Mouse (Mus musculus) CD4-positive helper T cell, adult 2 months (primary cell): ENCODE results near the gene Hk1.
A peak's percentile ranks its signal among the peaks of the same experiment; 100 is the strongest.

Experiments
- DNase-seq: peaks from one replicate; pipeline ENCODE4 v3.0.0-alpha.2; 2012; ENCODE audit warnings: low read depth, missing footprints, low spot score

The Hk1 gene

DNA sequence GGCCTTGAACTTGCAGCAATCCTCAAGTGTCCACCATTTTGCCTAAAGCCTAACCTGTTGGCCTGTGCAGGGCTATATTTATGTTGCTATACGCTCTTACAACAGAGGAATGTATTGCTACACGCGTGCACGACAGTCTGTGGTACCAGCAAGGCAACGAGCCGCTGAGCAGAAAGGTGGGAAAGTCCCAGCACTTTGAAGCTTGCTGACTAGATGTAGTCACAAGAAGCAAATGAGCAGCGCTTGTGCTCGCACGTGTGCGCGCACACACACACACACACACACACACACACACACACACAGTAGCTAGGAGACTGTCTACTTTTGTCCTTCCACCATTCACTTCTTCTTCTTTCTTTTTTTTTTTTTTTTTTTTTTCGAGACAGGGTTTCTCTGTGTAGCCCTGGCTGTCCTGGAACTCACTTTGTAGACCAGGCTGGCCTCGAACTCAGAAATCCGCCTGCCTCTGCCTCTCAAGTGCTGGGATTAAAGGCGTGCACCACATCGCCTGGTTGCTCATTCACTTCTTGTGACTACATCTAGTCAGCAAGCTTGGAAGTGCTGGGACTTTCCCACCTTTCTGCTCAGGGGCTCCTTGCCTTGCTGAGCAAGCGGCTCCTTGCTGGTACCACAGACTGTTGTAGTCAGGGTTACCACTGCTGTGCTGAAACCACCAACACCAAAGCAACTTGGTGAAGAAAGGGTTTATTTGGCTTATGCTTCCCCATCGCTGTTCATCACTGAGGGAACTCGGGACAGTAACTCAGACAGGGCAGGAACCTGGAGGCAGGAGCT is 102.0 kb downstream of the Hk1 start:
- DNase-seq: peak; percentile 64

GRCm38 (mm10) chr10:62275235-62275634 is 104.5 kb downstream of the Hk1 start:
- DNase-seq: peak; percentile 73

GRCm38 (mm10) chr10:62269278-62269677 is 110.4 kb downstream of the Hk1 start:
- DNase-seq: no peak

DNA sequence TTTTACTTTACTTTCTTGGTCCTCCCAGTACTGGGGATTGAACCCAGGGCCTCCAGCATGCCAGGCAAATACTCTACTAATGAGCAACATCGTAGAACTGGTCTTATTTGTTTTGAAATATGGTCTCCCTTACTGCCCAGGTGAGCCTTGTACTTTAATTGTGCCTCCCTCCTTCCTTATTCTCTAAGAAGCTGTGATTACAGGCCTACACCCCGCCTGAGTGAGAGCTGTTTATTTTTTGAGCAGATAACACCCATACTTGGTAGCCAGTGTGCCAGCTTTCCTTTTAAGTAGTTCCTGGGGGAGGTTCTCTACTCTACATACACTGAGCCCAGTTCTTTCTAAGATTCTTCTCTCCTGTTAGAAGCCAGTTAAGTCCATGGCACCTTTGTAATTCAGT is 115.4 kb downstream of the Hk1 start:
- no peak for DNase-seq

DNA sequence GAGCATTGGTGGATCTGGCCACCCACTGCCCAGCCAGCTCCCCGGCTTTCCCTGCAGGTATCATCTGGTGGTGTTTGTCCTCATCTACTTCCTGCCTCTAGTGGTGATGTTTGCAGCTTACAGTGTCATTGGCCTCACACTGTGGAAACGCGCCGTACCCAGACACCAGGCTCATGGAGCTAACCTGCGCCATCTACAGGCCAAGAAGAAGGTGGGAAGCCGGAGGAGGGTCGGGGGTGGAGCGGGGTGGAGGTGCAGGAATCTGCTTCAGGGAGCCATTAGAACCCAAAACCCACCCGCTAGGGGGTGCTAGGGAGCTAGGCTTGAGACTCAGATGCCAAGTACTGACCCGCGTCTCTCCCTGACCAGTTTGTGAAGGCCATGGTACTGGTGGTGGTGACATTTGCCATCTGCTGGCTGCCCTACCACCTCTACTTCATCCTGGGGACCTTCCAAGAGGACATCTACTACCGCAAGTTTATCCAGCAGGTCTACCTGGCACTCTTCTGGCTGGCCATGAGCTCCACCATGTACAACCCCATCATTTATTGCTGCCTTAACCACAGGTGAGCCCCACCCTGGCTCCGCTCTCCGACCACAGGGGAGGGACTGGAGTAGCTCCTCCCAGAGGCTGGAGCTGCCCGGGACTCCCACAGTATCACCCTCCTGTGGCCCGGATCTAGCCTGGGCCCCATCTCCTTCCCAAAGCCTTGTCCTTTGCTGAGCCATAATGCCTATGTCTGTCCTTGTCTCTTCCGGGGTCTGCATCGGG is 118.4 kb downstream of the Hk1 start:
- DNase-seq: peak; percentile 80

DNA sequence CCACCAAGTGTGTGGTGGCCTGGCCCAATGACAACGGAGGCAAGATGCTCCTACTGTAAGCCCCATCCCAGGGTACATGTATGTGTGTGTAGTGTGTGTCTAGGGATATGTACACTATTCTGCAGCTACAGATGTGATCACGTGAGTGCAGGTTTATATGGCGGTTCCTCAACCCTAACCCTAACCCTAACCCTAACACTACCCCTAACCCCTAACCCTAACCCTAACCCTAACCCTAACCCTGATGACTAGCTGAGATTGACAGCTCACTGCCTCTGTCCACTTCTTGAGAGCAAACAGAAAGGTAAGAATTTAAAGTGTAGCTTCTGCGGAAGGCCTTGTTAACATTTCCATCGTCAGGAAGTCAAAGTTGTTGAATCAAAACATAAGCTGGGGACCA is 121.4 kb downstream of the Hk1 start:
- DNase-seq: no peak

DNA sequence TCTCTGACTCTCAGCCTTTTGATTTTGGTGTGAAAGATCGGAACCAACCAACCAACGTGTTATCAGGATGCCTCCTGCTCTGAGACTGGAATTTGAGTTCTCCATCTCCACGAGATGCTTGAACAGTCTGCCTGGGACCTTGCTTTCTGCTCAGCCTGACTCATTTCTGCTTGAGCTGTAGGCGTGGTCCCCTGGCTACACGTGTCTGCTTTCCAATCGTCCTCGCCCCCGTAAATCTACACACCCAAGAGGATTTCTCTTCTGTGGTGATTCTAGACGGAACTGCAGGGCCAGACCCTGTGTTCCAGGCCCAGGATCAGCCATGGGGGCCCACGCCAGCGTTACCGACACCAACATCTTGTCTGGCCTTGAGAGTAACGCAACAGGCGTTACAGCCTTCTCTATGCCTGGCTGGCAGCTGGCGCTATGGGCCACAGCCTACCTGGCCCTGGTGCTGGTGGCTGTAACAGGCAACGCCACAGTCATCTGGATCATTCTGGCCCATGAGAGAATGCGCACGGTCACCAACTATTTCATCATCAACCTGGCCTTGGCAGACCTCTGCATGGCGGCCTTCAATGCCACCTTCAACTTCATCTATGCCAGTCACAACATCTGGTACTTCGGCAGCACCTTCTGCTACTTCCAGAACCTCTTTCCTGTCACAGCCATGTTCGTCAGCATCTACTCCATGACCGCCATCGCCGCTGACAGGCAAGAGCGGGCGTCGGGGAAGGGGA is 127.0 kb downstream of the Hk1 start:
- no peak for DNase-seq

GRCm38 (mm10) chr10:62252000-62252488 is 127.7 kb downstream of the Hk1 start, which contains the start of gene Tacr2:
Tacr2 (plus strand) TSS chr10:62252438.
- no peak for DNase-seq

DNA sequence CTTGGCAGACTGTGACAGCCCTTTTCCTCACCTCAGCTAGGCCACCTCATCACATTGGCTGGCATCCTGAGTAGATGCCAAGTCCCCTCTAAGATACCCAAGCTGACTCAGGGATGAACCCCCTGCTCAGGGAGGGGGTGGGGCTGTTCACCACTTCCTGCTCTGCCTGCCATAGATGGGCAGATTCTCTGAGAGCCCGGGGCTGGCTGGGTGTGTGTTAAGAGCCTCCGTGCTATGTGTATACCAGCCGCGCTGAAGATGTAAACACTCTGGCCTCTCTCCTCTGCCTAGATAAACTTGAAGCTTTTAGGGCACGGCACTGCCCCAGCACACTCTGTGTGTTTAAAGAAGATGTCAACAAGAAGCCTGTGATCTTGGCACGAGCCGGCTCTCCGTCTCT is 131.9 kb downstream of the Hk1 start:
- DNase-seq: no peak

GRCm38 (mm10) chr10:62247156-62247555 is 132.6 kb downstream of the Hk1 start:
- DNase-seq: no peak

DNA sequence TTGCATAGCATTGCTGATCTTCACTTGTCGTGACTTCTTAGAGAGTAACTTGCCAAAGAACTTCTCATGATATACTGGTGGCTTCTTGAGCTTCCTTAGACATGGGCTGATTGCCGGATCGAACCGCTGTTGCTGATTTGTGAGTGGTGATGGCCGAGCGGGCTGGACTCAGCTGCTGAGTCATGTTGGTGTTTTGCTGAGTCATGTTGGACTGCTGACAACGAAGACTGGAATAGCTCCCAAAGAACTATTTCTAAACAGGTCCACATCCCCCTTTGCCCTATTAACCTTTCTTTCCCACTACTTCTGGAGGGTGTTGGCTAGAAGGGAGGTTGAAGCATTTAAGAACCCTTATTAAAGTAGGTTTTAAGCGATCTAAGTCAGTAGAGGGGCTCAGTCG is 135.6 kb downstream of the Hk1 start:
- DNase-seq: no peak

DNA sequence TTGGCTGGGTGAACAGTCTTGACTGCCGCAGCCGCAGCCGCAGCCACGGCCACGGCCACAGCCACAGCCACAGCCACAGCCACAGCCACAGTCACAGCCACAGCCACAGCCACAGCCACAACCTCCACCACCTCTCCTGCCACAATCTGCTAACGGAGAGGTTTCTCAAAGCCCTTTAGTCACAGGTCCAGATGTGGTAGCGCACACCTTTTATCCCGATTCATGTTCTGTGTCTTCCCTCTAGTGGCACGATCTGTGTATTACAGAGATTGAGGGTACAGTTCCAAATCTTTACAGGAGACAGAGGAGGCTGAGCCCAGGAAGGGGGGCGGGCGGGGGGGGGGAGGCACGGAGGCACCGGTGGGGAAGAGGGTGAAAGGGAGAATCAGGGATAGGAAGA is 136.8 kb downstream of the Hk1 start:
- DNase-seq: no peak

DNA sequence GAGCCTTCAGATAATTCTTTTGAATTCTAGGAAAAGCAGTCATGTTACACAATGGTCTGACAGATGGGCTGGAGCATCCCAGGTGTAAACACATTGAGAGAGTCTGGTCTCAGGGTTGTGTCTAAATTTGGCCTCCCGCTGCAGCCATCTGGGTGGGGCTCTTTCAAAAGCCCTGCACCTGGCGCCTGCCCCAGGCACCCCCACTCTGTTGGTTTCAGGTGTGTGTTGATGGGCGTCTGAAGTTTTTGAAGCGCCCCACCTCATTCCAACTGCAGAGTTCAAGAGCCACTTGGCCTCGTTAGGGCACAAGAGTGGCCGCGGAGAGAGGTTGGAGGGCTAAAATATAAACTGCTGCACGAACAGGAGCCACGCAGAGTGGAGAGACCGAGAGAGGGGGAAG is 137.3 kb downstream of the Hk1 start:
- DNase-seq: no peak

DNA sequence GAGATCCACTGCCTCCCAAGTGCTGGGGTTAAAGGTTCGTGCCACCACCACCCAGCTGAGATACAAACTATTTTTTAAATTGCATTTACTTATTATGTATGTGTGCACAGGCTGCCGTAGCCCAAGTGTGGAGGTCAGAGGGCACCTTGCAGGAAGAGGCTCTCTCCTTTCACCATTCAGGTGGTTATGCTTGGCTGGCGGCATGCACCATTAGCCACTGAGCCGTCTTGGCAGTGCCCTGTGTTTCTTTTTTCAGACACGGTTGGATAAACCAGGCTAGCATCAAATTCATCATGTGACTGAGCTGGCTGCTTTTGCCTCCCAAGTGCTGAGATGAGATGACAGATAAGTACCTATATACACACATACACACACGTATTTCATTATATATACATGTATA is 140.4 kb downstream of the Hk1 start:
- DNase-seq: no peak

DNA sequence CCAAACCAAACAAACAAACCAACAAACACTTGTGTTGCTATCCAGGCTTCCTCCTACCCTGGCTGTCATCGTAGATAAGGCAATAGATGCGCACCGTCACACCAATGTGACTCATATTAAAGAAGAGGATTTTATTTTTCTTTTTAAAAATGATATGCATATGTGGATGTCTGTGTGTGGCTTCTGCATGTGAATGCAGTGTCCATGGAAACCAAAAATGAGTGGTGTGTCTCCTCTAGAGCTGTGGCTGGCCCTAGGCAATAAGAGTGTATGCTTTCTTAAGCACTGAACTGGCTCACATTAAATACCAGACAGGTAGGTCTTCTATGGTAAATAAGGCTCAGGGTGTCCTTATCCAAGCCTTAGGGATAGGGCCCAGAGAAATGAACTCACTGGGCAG is 141.0 kb downstream of the Hk1 start:
- DNase-seq: no peak

DNA sequence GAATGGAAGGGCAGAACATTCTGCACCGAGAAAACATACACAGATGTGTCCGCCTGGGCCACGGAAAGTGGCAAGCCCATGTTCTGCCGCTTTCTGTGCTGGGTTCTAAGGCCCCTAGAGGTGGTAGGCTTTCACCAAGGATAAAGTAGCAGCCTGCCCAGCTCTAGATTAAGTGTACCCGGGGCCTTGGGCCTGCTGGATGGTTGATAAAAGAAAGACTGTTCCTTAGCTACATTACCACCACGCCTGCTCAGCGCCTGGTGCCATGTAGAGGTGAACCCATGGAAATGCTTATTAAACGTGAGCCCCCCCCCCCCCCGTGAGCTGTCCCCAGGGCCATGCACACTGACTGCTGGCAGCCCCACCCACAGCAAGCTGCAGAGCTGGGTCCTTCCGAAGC is 142.5 kb downstream of the Hk1 start:
- no peak for DNase-seq

DNA sequence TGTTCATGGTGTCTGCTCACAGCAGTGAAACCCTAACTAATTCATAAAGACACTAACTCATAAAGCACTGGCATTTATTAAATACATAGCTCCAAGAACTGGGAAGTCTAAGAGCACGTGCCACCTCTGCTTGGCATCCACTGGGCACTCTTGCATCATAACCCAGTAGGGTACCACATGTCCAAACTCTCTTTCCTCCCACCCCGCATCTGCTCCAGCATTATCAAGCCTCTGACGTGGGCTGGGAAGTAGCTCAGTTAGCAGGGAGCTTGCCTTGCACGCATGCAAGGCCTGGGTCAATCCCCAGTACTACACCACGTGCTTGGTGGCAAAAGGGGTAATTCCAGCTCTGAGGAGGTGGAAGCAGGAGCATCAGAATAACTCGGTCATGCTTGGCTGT is 143.5 kb downstream of the Hk1 start:
- DNase-seq: no peak

DNA sequence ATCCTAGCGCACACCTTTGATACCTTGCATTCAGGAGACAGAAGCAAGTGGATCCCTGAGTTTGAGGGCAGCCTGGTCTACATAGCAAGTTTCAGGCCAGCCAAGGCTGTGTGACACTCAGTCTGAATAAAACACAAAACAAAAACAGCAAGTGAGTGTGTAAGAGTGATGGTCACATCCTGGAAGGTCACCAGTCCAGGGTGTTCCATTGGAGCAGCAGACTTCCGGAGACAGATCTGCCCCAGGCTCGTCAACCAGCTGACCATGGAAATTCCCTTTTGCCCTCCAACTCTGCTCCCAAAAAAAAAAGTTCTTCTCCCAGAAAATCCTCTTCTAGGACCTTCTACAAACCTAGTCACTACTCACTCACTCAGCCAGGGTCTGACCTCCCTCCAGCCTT is 147.9 kb downstream of the Hk1 start:
- DNase-seq: no peak

- no peak for DNase-seq
Measured at GRCm38 (mm10) chr10:62231395-62231732, 148.3 kb downstream of the Hk1 start.

DNA sequence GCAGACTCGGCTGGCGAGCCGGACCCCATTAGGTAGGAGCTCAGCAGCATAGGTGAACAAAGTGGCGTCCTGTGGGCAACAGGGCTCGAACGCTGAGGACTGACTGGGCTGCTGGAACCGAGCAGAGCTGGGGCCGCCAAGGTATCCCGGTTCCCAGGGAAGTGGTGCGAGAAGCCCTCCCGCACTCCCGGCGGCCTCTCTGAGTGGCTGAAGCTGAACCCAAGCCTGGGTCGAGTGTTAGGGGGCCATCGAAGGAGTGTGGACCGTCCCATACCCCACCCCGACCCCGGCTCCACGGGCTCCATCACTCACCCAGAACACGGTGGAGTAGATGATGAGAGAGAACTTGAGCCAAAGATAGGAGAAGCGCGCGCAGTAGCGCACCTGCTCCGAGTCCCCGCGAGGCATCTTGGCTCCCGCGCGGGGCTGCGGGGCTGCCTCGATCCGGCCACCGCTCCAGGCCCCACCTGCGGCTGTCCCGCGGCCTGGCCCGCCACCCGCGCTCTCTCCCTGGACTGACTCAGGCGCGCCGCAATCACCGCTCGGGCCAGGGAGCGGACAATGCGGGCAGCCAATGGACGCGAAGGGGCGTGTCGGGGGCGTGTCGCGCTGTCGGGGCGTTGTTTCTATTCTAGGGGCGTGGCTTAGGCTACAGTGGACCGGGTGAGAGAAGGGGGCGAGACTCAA is 148.9 kb downstream of the Hk1 start, which contains the start of gene Tspan15:
Tspan15 (minus strand) TSS at position 544 of the 687 bp plus-strand sequence.
- DNase-seq: peak; percentile 54

GRCm38 (mm10) chr10:62228126-62228525 is 151.6 kb downstream of the Hk1 start:
- no peak for DNase-seq

GRCm38 (mm10) chr10:62225839-62226238 is 153.9 kb downstream of the Hk1 start:
- DNase-seq: no peak
